Mouse (Mus musculus): Measurements from ENCODE around the gene Spock2. TPM values are rescaled to one million over a fixed set of nuclear protein-coding genes. Genes with fewer than 3 reads are reported as not detected.

Spock2 gene
- polyA plus RNA-seq, 1 experiment, result 0.02 TPM

DNA sequence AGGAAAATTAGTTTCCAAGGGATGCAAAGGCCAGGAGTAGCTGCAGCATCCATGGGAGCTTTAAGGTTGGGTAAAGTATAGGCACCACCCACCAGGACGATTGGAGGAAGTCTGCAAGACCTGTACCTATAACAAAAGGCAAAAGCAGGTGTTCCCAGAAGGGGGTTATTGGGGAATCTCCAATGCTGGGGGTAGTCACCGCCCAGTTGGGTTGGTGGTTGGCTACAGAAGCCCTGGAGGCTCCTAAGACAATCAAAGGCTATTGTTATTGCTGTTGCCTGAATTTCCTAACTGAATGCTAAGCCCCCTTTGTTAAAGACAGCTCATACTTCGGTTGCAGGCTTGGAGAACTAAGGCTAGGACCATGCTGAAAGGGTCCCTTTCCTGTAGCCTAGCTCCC is 60.0 kb downstream of the Spock2 start:
- TF ChIP-seq GATA1 (IDR thresholded peaks at IDR 0.05; ENCODE audit: low read length), result no peak

DNA sequence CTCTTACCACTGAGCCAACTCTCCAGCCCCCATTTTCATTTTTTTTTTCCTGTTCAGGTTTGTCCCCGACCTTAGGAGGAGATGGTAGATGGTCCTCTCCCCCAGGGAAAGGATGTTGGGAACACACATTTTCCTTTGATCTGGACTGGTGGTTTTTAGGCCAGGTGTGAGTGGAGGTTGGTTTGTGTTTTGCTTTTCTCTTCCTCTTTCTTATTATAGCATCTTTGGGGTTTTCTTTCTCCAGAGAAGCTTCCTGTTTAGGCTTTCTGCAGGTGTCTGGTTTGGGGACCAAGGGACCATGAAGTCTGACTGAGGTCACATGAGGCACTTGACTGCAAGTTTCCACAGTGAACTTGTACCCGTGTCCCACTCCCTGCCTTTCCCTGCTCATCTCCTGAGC is 62.3 kb downstream of the Spock2 start:
- no peak for TF ChIP-seq GATA1 (IDR thresholded peaks at IDR 0.05; ENCODE audit: low read length)

DNA sequence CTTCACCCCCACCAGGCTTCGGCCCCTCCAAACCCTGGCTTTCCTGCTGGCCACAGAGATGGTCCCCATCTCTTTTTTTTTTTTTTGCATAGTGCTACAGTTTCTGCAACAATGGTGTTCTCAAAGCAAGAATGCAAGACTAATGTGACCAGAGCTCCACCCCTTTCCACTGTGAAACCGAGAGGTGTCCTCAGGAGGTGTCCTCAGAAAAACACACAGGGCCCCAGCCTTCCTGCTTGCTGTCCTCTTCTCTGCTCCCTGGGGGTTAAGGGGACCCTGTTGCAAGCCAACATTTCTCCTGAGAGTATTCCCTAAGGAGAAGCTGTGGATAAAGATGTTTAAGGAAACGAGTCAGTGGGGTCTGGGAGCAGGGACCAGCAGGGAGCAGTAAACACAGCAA is 62.9 kb downstream of the Spock2 start:
- TF ChIP-seq GATA1 (IDR thresholded peaks at IDR 0.05; ENCODE audit: low read length), result no peak

DNA sequence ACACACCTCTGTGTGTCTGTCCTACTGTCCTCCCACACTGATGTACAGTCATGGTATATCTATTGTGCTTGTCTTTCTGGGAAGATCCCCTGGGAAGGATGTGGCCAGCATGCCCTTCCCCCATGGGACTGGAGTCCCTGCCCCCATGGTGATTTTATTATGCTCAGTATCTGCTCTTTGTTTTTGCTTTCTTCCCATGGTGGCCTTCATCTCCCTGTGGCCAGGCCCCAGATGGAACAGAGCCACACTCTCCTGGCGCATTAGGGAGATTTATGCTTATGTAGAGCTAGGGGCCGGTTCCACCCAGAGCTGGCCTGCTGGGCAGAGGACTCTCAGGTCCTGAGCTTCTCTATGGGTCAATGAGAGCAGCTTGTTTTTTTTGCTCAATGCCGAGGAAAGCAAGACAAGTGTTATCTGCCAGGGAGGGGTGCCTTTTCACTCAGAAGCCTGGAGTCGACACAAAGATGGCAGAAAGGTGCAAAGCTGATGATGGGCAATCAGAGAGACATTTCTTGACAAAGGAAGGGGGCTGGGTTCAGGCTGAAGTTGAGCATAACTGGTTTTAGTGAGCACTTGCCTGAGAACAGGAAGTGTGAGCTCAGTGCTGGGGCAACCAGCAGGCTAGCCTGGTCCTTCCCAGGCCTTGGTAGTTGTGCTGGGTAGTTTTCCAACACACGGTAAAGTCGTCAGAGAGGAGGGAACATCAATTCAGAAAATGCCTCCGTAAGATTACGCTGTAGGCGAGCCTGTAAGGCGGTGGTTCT is 64.5 kb downstream of the Spock2 start:
- no peak for TF ChIP-seq GATA1 (IDR thresholded peaks at IDR 0.05; ENCODE audit: low read length)

DNA sequence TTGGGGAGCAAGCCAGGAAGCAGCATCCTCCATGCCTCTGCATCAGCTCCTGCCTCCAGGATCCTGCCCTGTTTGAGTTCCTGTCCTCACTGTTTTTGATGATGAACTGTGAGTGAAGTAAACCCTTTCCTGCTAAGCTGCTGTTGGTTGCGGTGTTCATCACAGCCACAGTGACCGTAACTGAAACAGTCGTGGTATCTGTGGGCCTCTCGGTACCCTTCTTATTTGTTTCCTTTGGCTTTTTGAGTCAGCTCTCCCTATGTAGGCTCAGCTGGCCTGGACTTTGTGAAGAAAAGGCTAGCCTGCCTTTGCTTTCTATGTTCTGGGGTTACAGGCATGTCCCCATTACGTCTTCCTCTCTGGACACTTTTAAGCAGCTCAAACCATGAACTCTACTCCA is 65.3 kb downstream of the Spock2 start:
- no peak for TF ChIP-seq GATA1 (IDR thresholded peaks at IDR 0.05; ENCODE audit: low read length)

DNA sequence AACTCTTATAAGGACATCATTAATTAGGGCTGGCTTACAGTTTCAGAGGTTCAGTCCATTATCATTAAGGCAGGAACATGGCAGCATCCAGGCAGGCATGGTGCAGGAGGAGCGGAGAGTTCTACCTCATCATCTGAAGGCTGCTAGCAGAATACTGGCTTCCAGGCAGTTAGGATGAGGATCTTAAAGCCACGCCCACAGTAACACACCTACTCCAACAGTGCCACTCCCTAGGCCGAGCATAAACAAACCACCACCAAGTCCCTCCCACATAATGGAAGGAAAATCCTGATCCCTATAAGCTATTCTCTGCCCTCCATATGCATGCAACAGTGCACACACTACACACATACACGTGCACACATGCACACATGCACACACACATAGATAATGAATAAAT is 66.3 kb downstream of the Spock2 start:
- no peak for TF ChIP-seq GATA1 (IDR thresholded peaks at IDR 0.05; ENCODE audit: low read length)

DNA sequence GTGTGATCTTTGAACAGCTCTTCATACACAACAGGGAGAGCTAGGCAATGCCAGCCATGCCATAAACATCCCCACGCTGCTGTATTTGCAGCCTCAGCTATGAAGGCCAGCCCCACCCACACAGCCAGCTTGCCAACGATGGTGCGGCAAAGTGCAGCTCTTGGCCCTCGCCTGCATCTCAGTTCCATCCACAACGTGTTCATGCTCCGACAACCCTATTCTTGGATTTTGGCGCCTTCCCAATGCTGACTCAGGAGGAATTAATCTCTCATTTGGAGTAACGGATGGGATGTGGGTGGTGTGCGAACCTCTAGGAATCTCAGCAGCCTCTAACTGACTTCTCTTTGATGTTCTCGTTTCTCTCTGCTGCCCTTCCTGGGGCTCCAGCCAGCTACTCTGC is 67.0 kb downstream of the Spock2 start:
- TF ChIP-seq GATA1 (IDR thresholded peaks at IDR 0.05; ENCODE audit: low read length), result no peak

DNA sequence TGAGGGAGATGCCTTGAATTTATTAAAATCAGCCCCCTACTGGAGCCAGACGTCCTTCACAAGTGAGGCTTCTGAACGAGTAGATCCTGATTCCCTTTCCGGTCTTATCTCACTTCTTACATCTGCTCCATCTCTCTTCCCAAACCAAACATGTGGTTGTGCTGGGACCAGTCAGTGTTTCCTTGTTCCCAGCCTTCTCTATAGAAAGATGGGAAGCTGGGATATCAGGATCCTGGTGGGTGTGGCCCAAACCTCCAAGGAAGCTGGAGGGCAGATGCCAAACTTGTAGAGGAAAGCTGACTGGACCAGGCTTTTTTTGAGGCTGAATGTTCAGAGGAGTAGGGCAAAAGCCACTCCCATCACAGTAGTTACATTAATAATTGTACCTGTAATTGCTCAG is 68.5 kb downstream of the Spock2 start:
- TF ChIP-seq GATA1 (IDR thresholded peaks at IDR 0.05; ENCODE audit: low read length), result no peak

Other genes starting within 250 kb of the Spock2 start
- 33.1 and 37.9 TPM in 2 replicates for gene Dnajb12, start 226.7 kb upstream of the Spock2 start, polyA plus RNA-seq (2012)
- 8.0 and 9.2 TPM in 2 replicates for gene Ddit4, start 154.4 kb upstream of the Spock2 start, polyA plus RNA-seq (2012)
- 30.6 and 31.6 TPM in 2 replicates for gene Ascc1, start 103.4 kb upstream of the Spock2 start, polyA plus RNA-seq (2012)
- gene Anapc16, start 103.1 kb upstream of the Spock2 start, polyA plus RNA-seq (2012), result 26.0 and 54.9 TPM in 2 replicates
- gene Chst3, start 113.0 kb downstream of the Spock2 start, polyA plus RNA-seq (2012), result not detected in 2 replicates
- gene Psap, start 171.4 kb downstream of the Spock2 start, polyA plus RNA-seq (2012), result 21.5 and 27.4 TPM in 2 replicates
- not detected in 2 replicates for gene Vsir, start 240.6 kb downstream of the Spock2 start, polyA plus RNA-seq (2012)